Mouse (Mus musculus): ENCODE measurements around the gene Map2k4.

DNA sequence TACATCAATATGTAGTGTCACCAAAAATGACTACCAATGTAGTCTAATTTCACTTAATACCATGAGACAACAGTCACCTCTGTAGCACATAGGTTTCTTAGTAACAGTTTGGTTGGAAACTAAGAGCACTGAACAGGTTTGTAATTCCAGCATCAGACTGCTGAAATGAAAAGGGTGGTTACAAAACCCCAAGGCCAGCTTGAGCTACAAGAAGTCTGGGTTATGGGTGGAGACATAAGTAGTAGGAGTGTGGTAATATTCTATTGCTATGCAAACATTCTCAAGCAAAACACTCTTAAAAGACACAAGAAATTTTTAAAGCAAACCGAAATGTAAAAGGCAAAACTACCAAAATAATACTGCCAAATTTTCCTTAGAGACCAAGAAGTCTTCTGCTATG, 16.6 kb downstream of the Map2k4 start:
- no peak for TF ChIP-seq CTCF (IDR thresholded peaks at IDR 0.05; ENCODE audit: insufficient read depth, low read depth, low read length)
- TF ChIP-seq POLR2A (IDR thresholded peaks at IDR 0.05; ENCODE audit: insufficient read depth, low read depth, low read length): no peak
